17 mouse cellular contexts compared by ENCODE assay signal in genomic region chr11:61744460-61744859, GRCm38 (mm10). TPM values are rescaled to one million over a fixed set of nuclear protein-coding genes. Genes with fewer than 3 reads are reported as not detected.
A peak's percentile ranks its signal among the peaks of the same experiment; 100 is the strongest.
DNase-seq lines count a peak whose midpoint lies in the region; ATAC-seq and TF ChIP-seq lines count a peak whose summit lies in the region.
"Had no signal": no experiment of that assay in that cellular context is flagged by ENCODE, and none has a peak within 500 bp of the region (broad histone marks: within the 10 kb centered on the region; RNA-seq: fewer than 3 reads in every experiment).

No protein-coding gene starts in this region.

- ATAC-seq in kidney, postnatal 0 days (replicated peaks; ENCODE audit: low FRiP score, low read depth), result no peak
- ATAC-seq in midbrain, postnatal 0 days (ENCODE audit: low FRiP score), result no peak
- ATAC-seq: inflammation-experienced regulatory T-cells, adult 6 months had no signal

- H3K9me3 ChIP-seq in kidney, postnatal 0 days (replicated peaks; ENCODE audit: low read length), result no peaks in the 10 kb centered on the region
- no peaks in the 10 kb centered on the region for H3K9me3 ChIP-seq in midbrain, postnatal 0 days (ENCODE audit: low read length)
- no peaks in the 10 kb centered on the region for H3K9me3 ChIP-seq in midbrain, embryonic 10.5 days (replicated peaks)
- H3K9me3 ChIP-seq: forebrain, embryonic 10.5 days; G1E had no signal

- H3K27ac ChIP-seq in kidney, postnatal 0 days, result no peak overlapping the region
- no peak overlapping the region for H3K27ac ChIP-seq in midbrain, postnatal 0 days (ENCODE audit: low read depth, low read length)
- H3K27ac ChIP-seq in midbrain, embryonic 10.5 days (replicated peaks), result no peak overlapping the region
- H3K27ac ChIP-seq: forebrain, embryonic 10.5 days had no signal

- H3K27me3 ChIP-seq in kidney, postnatal 0 days (ENCODE audit: insufficient read depth, low read length), result no peaks in the 10 kb centered on the region
- H3K27me3 ChIP-seq in midbrain, postnatal 0 days (ENCODE audit: insufficient read depth, low read length), result no peaks in the 10 kb centered on the region
- H3K27me3 ChIP-seq in midbrain, embryonic 10.5 days (ENCODE audit: low read depth, poor library complexity, severe bottlenecking), result no peaks in the 10 kb centered on the region

- peak; percentile 31; the same call in 1 of the 2 replicates for TF ChIP-seq CTCF in kidney, postnatal 0 days (IDR thresholded peaks at IDR 0.05; ENCODE audit: low read depth)
- peak; percentile 48 for TF ChIP-seq CTCF in midbrain, postnatal 0 days (IDR thresholded peaks at IDR 0.05)

- H3K4me1 ChIP-seq in kidney, postnatal 0 days (replicated peaks; ENCODE audit: insufficient read depth, low read length), result no peaks in the 10 kb centered on the region
- no peaks in the 10 kb centered on the region for H3K4me1 ChIP-seq in midbrain, postnatal 0 days (ENCODE audit: insufficient read depth, low read length)
- H3K4me1 ChIP-seq in midbrain, embryonic 10.5 days, result no peaks in the 10 kb centered on the region; the same call in 1 of the 2 replicates
- H3K4me1 ChIP-seq: forebrain, embryonic 10.5 days had no signal

- no peak overlapping the region for H3K4me2 ChIP-seq in kidney, postnatal 0 days (ENCODE audit: low read length)
- H3K4me2 ChIP-seq in midbrain, postnatal 0 days (ENCODE audit: low read depth, low read length, poor library complexity, severe bottlenecking), result no peak overlapping the region

- peaks cover 29% of the 10 kb centered on the region for H3K36me3 ChIP-seq in kidney, postnatal 0 days (ENCODE audit: insufficient read depth, low read length)
- H3K36me3 ChIP-seq in midbrain, postnatal 0 days (ENCODE audit: insufficient read depth, low read length), result peaks cover 17% of the 10 kb centered on the region
- peaks cover 98% of the 10 kb centered on the region for H3K36me3 ChIP-seq in midbrain, embryonic 10.5 days

- no peak for DNase-seq in kidney, postnatal 0 days (ENCODE audit: low spot score)
- no peak for DNase-seq in kidney, postnatal 14 days
- DNase-seq in midbrain, postnatal 0 days (ENCODE audit: low spot score), result no peak
- no peak for DNase-seq in midbrain, embryonic 10.5 days (ENCODE audit: low spot score)
- peak; percentile 58 for DNase-seq in ZHBTc4 (ENCODE audit: low read depth, low spot score)
- DNase-seq in frontal cortex, postnatal 14 days (ENCODE audit: low spot score in 2 of 2), result no peak
- no peak for DNase-seq in layer of hippocampus, postnatal 10 days (ENCODE audit: low spot score in 2 of 2)
- DNase-seq: lung, postnatal 14 days had no signal

- H3K4me3 ChIP-seq in kidney, postnatal 0 days (replicated peaks; ENCODE audit: low read depth, low read length), result no peak overlapping the region
- no peak overlapping the region for H3K4me3 ChIP-seq in midbrain, postnatal 0 days (ENCODE audit: low read depth, low read length)
- no peak overlapping the region for H3K4me3 ChIP-seq in midbrain, embryonic 10.5 days
- H3K4me3 ChIP-seq: forebrain, embryonic 10.5 days had no signal

- WGBS in kidney, postnatal 0 days, result 66% methylated on average over 3 of the region's 3 CpGs
- WGBS in midbrain, postnatal 0 days, result 66% methylated on average over 3 of the region's 3 CpGs
- WGBS in midbrain, embryonic 10.5 days, result 72% methylated on average over 3 of the region's 3 CpGs

- H3K9ac ChIP-seq in kidney, postnatal 0 days (ENCODE audit: low read depth, low read length), result no peak overlapping the region
- H3K9ac ChIP-seq in midbrain, postnatal 0 days (replicated peaks; ENCODE audit: low read length, poor library complexity, severe bottlenecking), result no peak overlapping the region

RNA-seq across cellular contexts. Expression of gene Prpsap2, which starts 17.4 kb away (rescaled TPM):
- polyA plus RNA-seq in kidney, postnatal 0 days (2015; fragmentation: Nextera tagmentation; extraction: Ambion mirVana), result 27.8 and 28.2 TPM in 2 replicates
- total RNA-seq in midbrain, postnatal 0 days (2014; rRNA removed), result 46.7 and 48.4 TPM in 2 replicates
- 42.1 and 43.5 TPM in 2 replicates for polyA plus RNA-seq in midbrain, postnatal 0 days (2015; fragmentation: Nextera tagmentation; extraction: Ambion mirVana)
- polyA plus RNA-seq in midbrain, embryonic 10.5 days (2016; fragmentation: Nextera tagmentation; extraction: Ambion mirVana), result 47.0 and 49.3 TPM in 2 replicates
- 10 to 100 TPM; 38.3 to 41.0 TPM for total RNA-seq in layer of hippocampus, postnatal 10 days (2021)

RNA-seq across cellular contexts. Expression of gene Slc5a10, which starts 23.8 kb away (rescaled TPM):
- polyA plus RNA-seq in kidney, postnatal 0 days (2015; fragmentation: Nextera tagmentation; extraction: Ambion mirVana), result 19.6 and 21.2 TPM in 2 replicates
- total RNA-seq in midbrain, postnatal 0 days (2014; rRNA removed), result not detected in 2 replicates
- polyA plus RNA-seq in midbrain, postnatal 0 days (2015; fragmentation: Nextera tagmentation; extraction: Ambion mirVana), result 0.09 and 0.19 TPM in 2 replicates
- not detected in 2 replicates for polyA plus RNA-seq in midbrain, embryonic 10.5 days (2016; fragmentation: Nextera tagmentation; extraction: Ambion mirVana)
- under 1 TPM in 1 of 2 experiments, not detected in 1; 0.69 TPM for total RNA-seq in layer of hippocampus, postnatal 10 days (2021)
- total RNA-seq: adrenal gland, adult 18-20 months; common myeloid progenitor, adult 5-6 weeks; G1E; gastrocnemius, adult 8-10 months had no signal
- polyA plus RNA-seq: G1E; heart, embryonic 14.5 days; large intestine, adult 2 months; stomach, embryonic 16.5 days had no signal

Comparison
In these comparisons a context has a peak if more than half of its experiments do, and no peak if none do; other contexts are left out.
1. RNA of gene Slc5a10, which starts 23.8 kb away (polyA plus RNA-seq): 19.6 to 21.2 TPM in kidney, postnatal 0 days; 0.09 to 0.19 TPM in midbrain, postnatal 0 days and not detected in midbrain, embryonic 10.5 days; every median in the first group is over 10 times any median in the second.